Mouse (Mus musculus): ENCODE measurements at regions not wholly inside any gene's neighbourhood (a gene's known extent, or its start where the extent isn't known, plus 50 kb on each side); places are given as distances from the start of the nearest gene placed in this dataset.
"Not testable (repeated sequence)": the region's sequence is repeated elsewhere in the genome, so short reads cannot be mapped to it uniquely, and the experiment has no call there.

DNA sequence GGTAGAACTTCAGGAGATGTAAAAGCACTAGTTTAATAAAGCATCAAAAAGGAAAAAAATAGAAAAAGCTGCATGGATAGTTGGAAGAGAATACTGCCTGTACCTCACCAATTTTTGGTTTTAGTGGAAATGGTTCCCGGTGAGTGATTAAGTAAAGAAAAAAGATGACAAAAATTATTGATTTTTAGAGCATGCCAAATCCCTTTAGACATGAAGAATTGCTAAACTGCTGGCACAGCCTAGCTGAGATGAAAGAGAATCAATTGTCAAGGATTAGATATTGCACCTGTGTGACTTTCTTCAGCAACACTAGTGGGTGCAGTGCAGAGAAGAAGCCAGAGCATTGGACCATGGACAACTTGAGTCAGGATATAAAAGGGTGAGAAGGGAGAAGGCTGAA, 348.7 kb upstream of the Cpeb2 start:
- no peak for ATAC-seq (ENCODE audit: low FRiP score)
- 85% methylated on average over 1 of the region's 1 CpGs for WGBS
- no peaks in the 10 kb centered on the region for H3K4me1 ChIP-seq (replicated peaks; ENCODE audit: control insufficient read depth, insufficient read depth, low read length)
- H3K27me3 ChIP-seq (ENCODE audit: control insufficient read depth, insufficient read depth, low read length), result no peaks in the 10 kb centered on the region
- H3K27ac ChIP-seq (ENCODE audit: low read depth, low read length), result no peak overlapping the region
- H3K9ac ChIP-seq (ENCODE audit: low read depth, low read length), result no peak overlapping the region
- H3K4me3 ChIP-seq (ENCODE audit: low read depth, low read length), result no peak overlapping the region
- H3K36me3 ChIP-seq (ENCODE audit: control insufficient read depth, insufficient read depth, low read length), result no peaks in the 10 kb centered on the region
- no peaks in the 10 kb centered on the region for H3K9me3 ChIP-seq (ENCODE audit: control insufficient read depth, low read length)
- H3K4me2 ChIP-seq (replicated peaks; ENCODE audit: low read depth, low read length), result no peak overlapping the region
- DNase-seq (ENCODE audit: low spot score), result no peak

DNA sequence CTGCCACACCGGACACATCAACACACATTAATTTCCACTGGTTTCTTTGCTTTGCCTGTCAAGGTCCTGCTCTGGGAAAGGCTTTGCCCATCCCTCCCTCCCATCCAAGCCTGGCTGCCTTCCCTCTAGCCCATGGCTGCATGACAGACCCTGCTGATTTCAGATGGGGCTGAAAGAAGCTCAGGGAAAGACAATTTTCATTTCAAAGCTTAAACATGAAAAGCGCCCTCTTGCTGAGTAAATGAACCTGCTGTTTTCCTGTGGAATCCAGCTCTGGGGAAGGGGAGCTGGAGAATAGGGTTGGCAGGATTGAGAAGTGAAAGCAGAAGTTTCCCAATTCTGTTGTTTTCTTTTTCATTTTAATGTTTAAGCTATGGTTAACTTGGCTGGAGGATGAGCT, 341.1 kb upstream of the Cpeb2 start:
- Histone ChIP-seq H3K9ac (ENCODE audit: low read depth, low read length) (no peak overlapping the region), H3K4me3 (ENCODE audit: low read depth, low read length) (no peak overlapping the region), H3K4me2 (replicated peaks; ENCODE audit: low read depth, low read length) (no peak overlapping the region), H3K36me3 (ENCODE audit: control insufficient read depth, insufficient read depth, low read length) (no peaks in the 10 kb centered on the region), H3K27ac (ENCODE audit: low read depth, low read length) (no peak overlapping the region), H3K9me3 (ENCODE audit: control insufficient read depth, low read length) (no peaks in the 10 kb centered on the region), H3K27me3 (ENCODE audit: control insufficient read depth, insufficient read depth, low read length) (no peaks in the 10 kb centered on the region), H3K4me1 (replicated peaks; ENCODE audit: control insufficient read depth, insufficient read depth, low read length) (no peaks in the 10 kb centered on the region)
- DNase-seq (ENCODE audit: low spot score) (no peak), ATAC-seq (ENCODE audit: low FRiP score) (no peak)
- 24% methylated on average over 2 of the region's 2 CpGs for WGBS

DNA sequence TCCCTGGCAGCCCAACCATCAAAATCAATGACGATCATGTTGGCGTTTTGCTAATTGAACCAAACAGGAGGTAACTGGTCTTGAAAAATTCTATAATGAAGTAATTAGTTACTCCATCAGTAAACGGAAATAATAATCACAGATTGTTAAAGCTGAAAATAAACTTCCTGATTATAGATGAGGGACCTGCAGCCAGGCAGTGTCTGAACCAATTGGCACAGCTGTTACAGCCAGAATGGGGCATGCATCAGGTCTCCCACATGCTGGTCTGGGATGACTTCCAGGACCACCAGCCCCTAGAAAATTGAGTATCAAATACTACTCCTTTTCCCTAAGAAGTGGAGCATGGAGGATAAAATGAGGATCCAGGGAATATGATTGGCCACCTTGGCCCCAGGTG, 326.8 kb upstream of the Cpeb2 start:
- DNase-seq (ENCODE audit: low spot score) (no peak), ATAC-seq (ENCODE audit: low FRiP score) (no peak)

DNA sequence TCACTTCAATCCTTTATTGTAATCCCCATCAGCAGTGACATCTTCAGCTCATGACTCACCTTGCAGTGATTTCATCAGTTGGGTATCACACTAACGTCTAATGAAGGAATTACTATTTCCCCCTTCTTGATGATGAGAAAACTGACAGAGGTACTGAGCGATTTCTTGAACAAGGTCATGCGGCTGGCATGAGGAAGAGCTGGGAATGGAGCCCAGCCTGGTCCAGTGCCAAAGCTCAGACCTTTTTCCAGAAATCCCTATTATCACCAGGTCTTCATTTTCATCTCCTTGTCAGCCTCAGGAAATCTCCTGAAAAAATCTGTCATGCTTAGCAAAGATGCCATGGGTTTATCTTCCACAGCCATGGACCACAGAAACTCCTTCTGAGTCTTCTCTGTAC, 313.6 kb upstream of the Cpeb2 start:
- 90% methylated on average over 3 of the region's 3 CpGs for WGBS
- no peaks in the 10 kb centered on the region for H3K4me1 ChIP-seq (replicated peaks; ENCODE audit: control insufficient read depth, insufficient read depth, low read length)
- no peak for ATAC-seq (ENCODE audit: low FRiP score)

More for the DNA sequence above, 326.8 kb upstream of the Cpeb2 start:
- 76% methylated on average over 3 of the region's 3 CpGs for WGBS
- Histone ChIP-seq H3K4me2 (replicated peaks; ENCODE audit: low read depth, low read length) (no peak overlapping the region), H3K9ac (ENCODE audit: low read depth, low read length) (no peak overlapping the region), H3K4me1 (replicated peaks; ENCODE audit: control insufficient read depth, insufficient read depth, low read length) (no peaks in the 10 kb centered on the region), H3K27me3 (ENCODE audit: control insufficient read depth, insufficient read depth, low read length) (no peaks in the 10 kb centered on the region), H3K27ac (ENCODE audit: low read depth, low read length) (no peak overlapping the region), H3K9me3 (ENCODE audit: control insufficient read depth, low read length) (no peaks in the 10 kb centered on the region), H3K36me3 (ENCODE audit: control insufficient read depth, insufficient read depth, low read length) (no peaks in the 10 kb centered on the region), H3K4me3 (ENCODE audit: low read depth, low read length) (no peak overlapping the region)

DNA sequence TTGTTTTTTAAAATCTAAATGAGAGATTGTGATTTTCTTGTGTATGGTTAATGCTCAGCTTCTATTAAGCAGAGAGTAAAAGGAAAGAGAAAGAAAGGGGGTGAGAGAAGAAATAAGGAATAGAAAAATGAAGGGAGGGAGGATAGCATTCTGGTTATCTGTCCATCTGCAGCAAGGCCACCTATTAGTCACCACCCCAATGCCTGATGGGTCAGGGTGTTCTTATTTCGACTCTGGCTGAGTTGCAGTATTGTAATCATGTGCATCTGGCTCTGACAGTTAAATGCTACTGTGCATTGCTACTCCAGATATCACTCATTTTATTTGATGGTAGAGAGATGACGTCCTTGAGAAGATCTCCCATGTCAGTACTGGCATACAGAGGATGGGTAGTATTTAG, 300.9 kb upstream of the Cpeb2 start:
- H3K4me1 ChIP-seq (replicated peaks; ENCODE audit: control insufficient read depth, insufficient read depth, low read length), result no peaks in the 10 kb centered on the region
- no peaks in the 10 kb centered on the region for H3K36me3 ChIP-seq (ENCODE audit: control insufficient read depth, insufficient read depth, low read length)
- 79% methylated on average over 2 of the region's 2 CpGs for WGBS
- no peak overlapping the region for H3K9ac ChIP-seq (ENCODE audit: low read depth, low read length)
- H3K27me3 ChIP-seq (ENCODE audit: control insufficient read depth, insufficient read depth, low read length), result no peaks in the 10 kb centered on the region
- no peak overlapping the region for H3K27ac ChIP-seq (ENCODE audit: low read depth, low read length)
- no peaks in the 10 kb centered on the region for H3K9me3 ChIP-seq (ENCODE audit: control insufficient read depth, low read length)
- H3K4me2 ChIP-seq (replicated peaks; ENCODE audit: low read depth, low read length), result no peak overlapping the region
- no peak for ATAC-seq (ENCODE audit: low FRiP score)
- H3K4me3 ChIP-seq (ENCODE audit: low read depth, low read length), result no peak overlapping the region
- no peak for DNase-seq (ENCODE audit: low spot score)

More for the DNA sequence above, 313.6 kb upstream of the Cpeb2 start:
- Histone ChIP-seq H3K4me3 (ENCODE audit: low read depth, low read length) (no peak overlapping the region), H3K27ac (ENCODE audit: low read depth, low read length) (no peak overlapping the region), H3K4me2 (replicated peaks; ENCODE audit: low read depth, low read length) (no peak overlapping the region), H3K9me3 (ENCODE audit: control insufficient read depth, low read length) (no peaks in the 10 kb centered on the region), H3K27me3 (ENCODE audit: control insufficient read depth, insufficient read depth, low read length) (no peaks in the 10 kb centered on the region), H3K9ac (ENCODE audit: low read depth, low read length) (no peak overlapping the region), H3K36me3 (ENCODE audit: control insufficient read depth, insufficient read depth, low read length) (no peaks in the 10 kb centered on the region)
- no peak for DNase-seq (ENCODE audit: low spot score)

DNA sequence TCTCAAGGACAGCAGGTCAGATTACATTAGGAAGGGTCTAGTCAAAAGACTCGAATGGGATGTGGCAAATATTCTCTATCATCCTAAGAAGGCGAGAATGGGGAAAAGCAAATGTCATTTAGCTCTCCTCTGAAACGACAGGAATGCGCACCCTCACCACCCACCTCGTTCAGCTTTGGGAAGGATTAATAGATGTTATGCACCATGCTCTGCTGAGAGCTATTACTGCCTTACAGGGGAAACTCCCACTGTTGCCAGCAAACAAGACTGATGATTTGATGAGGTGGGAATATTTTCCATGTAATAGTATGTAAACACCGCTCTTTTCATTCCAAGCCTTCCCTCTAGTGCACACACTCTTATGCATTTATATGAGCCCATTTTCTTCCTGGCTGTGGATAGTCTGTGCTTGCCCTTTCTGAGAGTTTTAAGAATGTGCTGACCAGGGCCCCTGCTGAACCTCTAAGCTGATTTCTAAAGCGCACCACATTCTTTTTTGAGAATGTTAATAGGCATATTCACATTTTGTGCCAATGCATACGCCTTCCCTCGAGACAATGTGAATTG, 273.6 kb upstream of the Cpeb2 start:
- 78% methylated on average over 9 of the region's 9 CpGs for WGBS
- Histone ChIP-seq H3K36me3 (ENCODE audit: control insufficient read depth, insufficient read depth, low read length) (no peaks in the 10 kb centered on the region), H3K9me3 (ENCODE audit: control insufficient read depth, low read length) (no peaks in the 10 kb centered on the region), H3K4me2 (replicated peaks; ENCODE audit: low read depth, low read length) (no peak overlapping the region), H3K4me3 (ENCODE audit: low read depth, low read length) (no peak overlapping the region), H3K4me1 (replicated peaks; ENCODE audit: control insufficient read depth, insufficient read depth, low read length) (no peaks in the 10 kb centered on the region), H3K27me3 (ENCODE audit: control insufficient read depth, insufficient read depth, low read length) (no peaks in the 10 kb centered on the region), H3K9ac (ENCODE audit: low read depth, low read length) (no peak overlapping the region), H3K27ac (ENCODE audit: low read depth, low read length) (no peak overlapping the region)
- ATAC-seq (ENCODE audit: low FRiP score) (no peak), DNase-seq (ENCODE audit: low spot score) (no peak)

DNA sequence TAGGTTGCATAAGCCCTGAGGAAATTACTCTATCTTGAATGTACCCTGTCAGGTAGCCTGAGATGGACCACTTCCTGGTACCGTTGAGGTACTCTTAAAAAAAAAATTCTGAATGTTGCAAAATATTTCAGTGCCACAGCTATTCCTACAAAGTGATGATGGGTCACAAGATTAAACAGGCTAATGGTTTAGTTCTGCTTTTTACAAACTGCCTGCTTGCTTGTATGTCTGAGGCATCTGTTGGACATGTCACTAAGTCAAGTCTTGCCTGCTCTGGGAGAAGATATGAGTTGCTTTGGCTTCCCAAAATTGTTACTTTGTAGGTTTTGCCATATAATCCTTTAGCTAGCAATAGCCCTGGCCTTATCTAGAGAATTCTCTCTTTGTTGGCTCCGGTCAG, 266.0 kb upstream of the Cpeb2 start:
- not testable (repeated sequence) for H3K4me2 ChIP-seq (replicated peaks; ENCODE audit: low read depth, low read length); H3K36me3 ChIP-seq (ENCODE audit: control insufficient read depth, insufficient read depth, low read length); H3K4me1 ChIP-seq (replicated peaks; ENCODE audit: control insufficient read depth, insufficient read depth, low read length); H3K9me3 ChIP-seq (ENCODE audit: control insufficient read depth, low read length); ATAC-seq (ENCODE audit: low FRiP score); H3K27me3 ChIP-seq (ENCODE audit: control insufficient read depth, insufficient read depth, low read length); H3K4me3 ChIP-seq (ENCODE audit: low read depth, low read length); DNase-seq (ENCODE audit: low spot score); H3K9ac ChIP-seq (ENCODE audit: low read depth, low read length); H3K27ac ChIP-seq (ENCODE audit: low read depth, low read length)
- 97% methylated on average over 2 of the region's 2 CpGs for WGBS

DNA sequence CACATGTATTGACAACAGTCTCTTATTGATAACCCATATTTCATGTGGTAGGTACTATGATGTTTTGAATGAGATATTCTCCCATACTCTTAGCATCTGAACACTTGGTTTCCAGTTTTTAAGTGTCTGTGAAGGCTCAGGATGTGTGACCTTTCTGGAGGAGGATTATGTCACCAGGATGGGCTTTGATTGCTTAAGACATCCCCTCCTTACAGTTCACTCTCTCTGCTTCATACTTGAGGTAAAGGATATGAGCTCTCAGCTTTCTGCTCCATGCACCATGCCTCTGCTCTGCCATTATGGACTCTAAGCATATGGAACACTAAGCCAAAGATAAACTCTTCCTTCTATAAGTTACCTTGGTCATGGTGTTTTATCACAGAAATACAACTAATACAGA, 263.8 kb upstream of the Cpeb2 start:
- H3K4me2 ChIP-seq (replicated peaks; ENCODE audit: low read depth, low read length), result no peak overlapping the region
- no peak overlapping the region for H3K27ac ChIP-seq (ENCODE audit: low read depth, low read length)
- no peaks in the 10 kb centered on the region for H3K9me3 ChIP-seq (ENCODE audit: control insufficient read depth, low read length)

DNA sequence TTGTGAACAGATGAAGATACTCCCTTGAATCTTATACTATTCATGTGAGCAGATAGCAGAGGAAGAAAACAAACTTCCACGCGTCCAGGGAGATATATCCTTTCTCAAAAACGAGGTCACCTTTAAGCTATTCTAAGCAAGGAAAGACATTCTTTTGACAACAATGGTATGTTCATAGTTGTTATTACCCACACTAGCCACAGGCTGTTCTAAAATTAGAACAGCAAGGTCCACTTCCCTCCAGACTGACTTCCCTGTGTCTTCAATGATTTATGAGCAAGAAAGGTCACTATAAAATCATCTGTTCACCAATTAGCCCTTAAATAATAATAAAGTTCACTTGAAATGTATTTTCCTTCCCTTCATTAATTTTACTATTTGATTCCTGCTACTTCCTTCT, 263.3 kb upstream of the Cpeb2 start:
- DNase-seq (ENCODE audit: low spot score) (no peak), ATAC-seq (ENCODE audit: low FRiP score) (no peak)
- Histone ChIP-seq H3K9ac (ENCODE audit: low read depth, low read length) (no peak overlapping the region), H3K27ac (ENCODE audit: low read depth, low read length) (no peak overlapping the region), H3K9me3 (ENCODE audit: control insufficient read depth, low read length) (no peaks in the 10 kb centered on the region), H3K4me3 (ENCODE audit: low read depth, low read length) (no peak overlapping the region), H3K4me2 (replicated peaks; ENCODE audit: low read depth, low read length) (no peak overlapping the region), H3K36me3 (ENCODE audit: control insufficient read depth, insufficient read depth, low read length) (no peaks in the 10 kb centered on the region), H3K4me1 (replicated peaks; ENCODE audit: control insufficient read depth, insufficient read depth, low read length) (no peaks in the 10 kb centered on the region), H3K27me3 (ENCODE audit: control insufficient read depth, insufficient read depth, low read length) (no peaks in the 10 kb centered on the region)
- 77% methylated on average over 3 of the region's 3 CpGs for WGBS

More for the DNA sequence above, 263.8 kb upstream of the Cpeb2 start:
- no peaks in the 10 kb centered on the region for H3K27me3 ChIP-seq (ENCODE audit: control insufficient read depth, insufficient read depth, low read length)
- no peak overlapping the region for H3K9ac ChIP-seq (ENCODE audit: low read depth, low read length)
- DNase-seq (ENCODE audit: low spot score), result no peak
- ATAC-seq (ENCODE audit: low FRiP score), result no peak
- no peaks in the 10 kb centered on the region for H3K4me1 ChIP-seq (replicated peaks; ENCODE audit: control insufficient read depth, insufficient read depth, low read length)
- H3K36me3 ChIP-seq (ENCODE audit: control insufficient read depth, insufficient read depth, low read length), result no peaks in the 10 kb centered on the region
- no peak overlapping the region for H3K4me3 ChIP-seq (ENCODE audit: low read depth, low read length)

Measured in hindbrain, embryonic 11.5 days (tissue).